Mouse (Mus musculus) WW6 (cell line): Measurements from ENCODE around the gene Gbgt1.
"Not testable (repeated sequence)": the region's sequence is repeated elsewhere in the genome, so short reads cannot be mapped to it uniquely, and the experiment has no call there.

Experiments used
- DNase-seq: peaks from one replicate; pipeline ENCODE4 v3.0.0-alpha.2; 2013; ENCODE audit warnings: low read depth, low spot score

Gene Gbgt1

GRCm38 (mm10) chr2:28498431-28498830 lies 1.7 kb downstream of the Gbgt1 start:
- DNase-seq, result no peak

GRCm38 (mm10) chr2:28502987-28503386 lies 6.3 kb downstream of the Gbgt1 start:
- no peak for DNase-seq

GRCm38 (mm10) chr2:28504676-28505075 lies 8.0 kb downstream of the Gbgt1 start:
- no peak for DNase-seq

- no peak for DNase-seq
Observed at GRCm38 (mm10) chr2:28505795-28506194, 9.1 kb downstream of the Gbgt1 start, which contains the start of gene Gm10134. TSS of gene Gm10134 (plus strand) at chr2:28506095.

- no peak for DNase-seq
Observed at GRCm38 (mm10) chr2:28506291-28506690, 9.6 kb downstream of the Gbgt1 start.

- DNase-seq, result not testable (repeated sequence)
Observed at GRCm38 (mm10) chr2:28511600-28511999, 14.9 kb downstream of the Gbgt1 start.

- no peak for DNase-seq
Observed at GRCm38 (mm10) chr2:28512798-28513401, 16.2 kb downstream of the Gbgt1 start, which contains the start of gene Ralgds. TSS of gene Ralgds (plus strand) at chr2:28513125.

- DNase-seq, result no peak
Observed at GRCm38 (mm10) chr2:28513431-28514370, 17.0 kb downstream of the Gbgt1 start.

- DNase-seq, result peak; percentile 81
Observed at GRCm38 (mm10) chr2:28514489-28514888, 17.8 kb downstream of the Gbgt1 start.

GRCm38 (mm10) chr2:28517206-28517909 lies 20.7 kb downstream of the Gbgt1 start:
- peak; percentile 78 for DNase-seq

- no peak for DNase-seq
Observed at GRCm38 (mm10) chr2:28518231-28518630, 21.5 kb downstream of the Gbgt1 start.

GRCm38 (mm10) chr2:28520581-28520980 lies 23.9 kb downstream of the Gbgt1 start:
- no peak for DNase-seq

GRCm38 (mm10) chr2:28521571-28522151 lies 25.0 kb downstream of the Gbgt1 start:
- DNase-seq, result no peak

- DNase-seq, result no peak
Observed at GRCm38 (mm10) chr2:28522166-28522565, 25.5 kb downstream of the Gbgt1 start.

- DNase-seq, result no peak
Observed at GRCm38 (mm10) chr2:28523643-28524117, 27.0 kb downstream of the Gbgt1 start.

GRCm38 (mm10) chr2:28524406-28524805 lies 27.7 kb downstream of the Gbgt1 start:
- DNase-seq, result no peak

GRCm38 (mm10) chr2:28525219-28525942 lies 28.7 kb downstream of the Gbgt1 start:
- DNase-seq, result no peak

- DNase-seq, result no peak
Observed at GRCm38 (mm10) chr2:28525943-28526876, 29.5 kb downstream of the Gbgt1 start.

- DNase-seq, result no peak
Observed at GRCm38 (mm10) chr2:28527436-28528353, 31.0 kb downstream of the Gbgt1 start.
